Mouse (Mus musculus) pancreas, adult 10 weeks (tissue): ENCODE measurements around the gene Gm5414. TPM values are rescaled to one million over a fixed set of nuclear protein-coding genes. Genes with fewer than 3 reads are reported as not detected.

Experiments
- polyA plus RNA-seq: library from polyadenylated mRNA; stranded (reverse); fragments of 350-450 nt; fragmentation: Illumina TruSeq; extraction: RNeasy Lipid Tissue Mini Kit (QIAGEN cat#74804); gene quantifications from one replicate; pipeline ENCODE4 v1.2.3, GENCODE M21; 2015; ENCODE audit warnings: low read depth, low replicate concordance; ENCODE audit not compliant: insufficient read depth

The Gm5414 gene
- not detected for polyA plus RNA-seq

DNA sequence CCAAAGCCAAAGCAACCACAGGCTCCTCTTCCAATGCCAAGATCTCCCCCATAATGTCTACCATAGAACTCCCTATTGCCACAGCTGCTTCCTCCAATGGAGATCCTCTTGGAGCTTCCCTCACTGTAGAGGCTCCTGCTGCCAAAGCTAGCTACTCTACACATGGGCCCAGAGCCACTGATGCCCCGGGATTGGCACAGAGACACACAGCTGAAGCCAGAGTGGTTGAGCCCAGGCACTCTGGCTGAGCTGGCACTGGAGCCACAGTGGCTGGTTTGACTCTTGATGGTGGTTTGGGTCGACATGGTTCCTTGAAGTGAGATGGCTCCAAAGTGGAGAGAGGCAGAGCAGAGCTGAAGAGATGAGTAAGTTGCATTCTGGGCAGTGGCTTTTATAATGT lies at the start of gene Gm5414:
Gm5414 (minus strand) TSS at position 305 of the 400 bp plus-strand sequence.

DNA sequence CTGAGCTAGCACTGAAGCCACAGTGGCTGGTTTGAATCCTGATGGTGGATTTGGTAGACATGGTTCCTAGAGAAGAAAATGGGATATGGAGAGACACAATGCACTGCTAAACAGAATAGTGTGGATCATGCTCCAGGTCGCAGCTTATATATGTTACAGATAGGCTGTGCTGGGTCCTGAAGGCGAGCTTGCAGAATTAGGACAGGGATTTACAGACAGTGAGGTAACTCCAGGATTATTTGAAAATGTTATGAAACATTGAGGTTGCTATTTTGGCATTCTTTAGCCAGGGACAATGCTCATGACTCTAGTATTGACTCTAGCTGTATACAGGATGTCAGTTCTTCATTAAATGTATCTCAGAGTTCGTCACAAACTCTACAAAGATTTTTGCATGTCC lies 19.3 kb upstream of the Gm5414 start, which contains the start of gene Gm5478:
Gm5478 (minus strand) TSS at position 101 of the 400 bp plus-strand sequence.

Other genes starting within 250 kb of the Gm5414 start
- 8.3 TPM for gene Krt7, start 217.1 kb downstream of the Gm5414 start, polyA plus RNA-seq
- gene Krt87, start 189.4 kb downstream of the Gm5414 start, polyA plus RNA-seq: not detected
- gene Krt88, start 180.4 kb downstream of the Gm5414 start, polyA plus RNA-seq: not detected
- not detected for gene Krt81, start 164.4 kb downstream of the Gm5414 start, polyA plus RNA-seq
- gene Krt86, start 154.7 kb downstream of the Gm5414 start, polyA plus RNA-seq: not detected
- not detected for gene Krt83, start 136.7 kb downstream of the Gm5414 start, polyA plus RNA-seq
- not detected for gene Gm49425, start 110.9 kb downstream of the Gm5414 start, polyA plus RNA-seq
- not detected for gene Krt84, start 95.4 kb downstream of the Gm5414 start, polyA plus RNA-seq
- gene Krt82, start 77.5 kb downstream of the Gm5414 start, polyA plus RNA-seq: not detected
- gene Krt90, start 65.2 kb downstream of the Gm5414 start, polyA plus RNA-seq: not detected
- not detected for gene Krt75, start 54.3 kb downstream of the Gm5414 start, polyA plus RNA-seq
- not detected for gene Gm5478, start 19.2 kb upstream of the Gm5414 start, polyA plus RNA-seq
- gene Krt6b, start 52.1 kb upstream of the Gm5414 start, polyA plus RNA-seq: not detected
- not detected for gene Krt6a, start 66.1 kb upstream of the Gm5414 start, polyA plus RNA-seq
- gene Krt5, start 84.7 kb upstream of the Gm5414 start, polyA plus RNA-seq: not detected
- gene Krt71, start 114.9 kb upstream of the Gm5414 start, polyA plus RNA-seq: not detected
- gene Krt72, start 158.3 kb upstream of the Gm5414 start, polyA plus RNA-seq: not detected
- not detected for gene Krt73, start 174.2 kb upstream of the Gm5414 start, polyA plus RNA-seq
- not detected for gene Krt2, start 190.0 kb upstream of the Gm5414 start, polyA plus RNA-seq
- gene Krt1, start 222.6 kb upstream of the Gm5414 start, polyA plus RNA-seq: not detected
- not detected for gene Krt77, start 241.5 kb upstream of the Gm5414 start, polyA plus RNA-seq